Comparison of ENCODE assay signal across 9 mouse cellular contexts in genomic region chr17:44672806-44673205, GRCm38 (mm10).
DNase-seq lines count a peak whose midpoint lies in the region; ATAC-seq lines count a peak whose summit lies in the region.
"Had no signal": no experiment of that assay in that cellular context is flagged by ENCODE, and none has a peak within 500 bp of the region (broad histone marks: within the 10 kb centered on the region; RNA-seq: fewer than 3 reads in every experiment).

No protein-coding gene starts in this region.

- no peak overlapping the region for H3K4me3 ChIP-seq in heart, embryonic 12.5 days
- no peak overlapping the region for H3K4me3 ChIP-seq in heart, embryonic 10.5 days
- H3K4me3 ChIP-seq: hindbrain, embryonic 15.5 days had no signal

- H3K4me1 ChIP-seq in heart, embryonic 12.5 days (replicated peaks): peaks cover 21% of the 10 kb centered on the region
- H3K4me1 ChIP-seq in heart, embryonic 10.5 days: peaks cover 6% of the 10 kb centered on the region; the same call in 1 of the 2 replicates

- H3K4me2 ChIP-seq in heart, embryonic 12.5 days: peak overlapping the region; percentile 33
- H3K4me2 ChIP-seq: hindbrain, embryonic 15.5 days had no signal

- H3K27me3 ChIP-seq in heart, embryonic 12.5 days (replicated peaks): no peaks in the 10 kb centered on the region; the same call in 1 of the 2 replicates
- H3K27me3 ChIP-seq in heart, embryonic 10.5 days (ENCODE audit: insufficient read depth, poor library complexity, severe bottlenecking): no peaks in the 10 kb centered on the region
- H3K27me3 ChIP-seq: hindbrain, embryonic 15.5 days had no signal

- no peak overlapping the region for H3K9ac ChIP-seq in heart, embryonic 12.5 days
- H3K9ac ChIP-seq: hindbrain, embryonic 15.5 days had no signal

- WGBS in heart, embryonic 12.5 days: 56% methylated on average over 7 of the region's 7 CpGs
- WGBS in heart, embryonic 10.5 days: 59% methylated on average over 7 of the region's 7 CpGs

- H3K36me3 ChIP-seq in heart, embryonic 12.5 days: no peaks in the 10 kb centered on the region
- H3K36me3 ChIP-seq in heart, embryonic 10.5 days: no peaks in the 10 kb centered on the region
- H3K36me3 ChIP-seq: hindbrain, embryonic 15.5 days had no signal

- no peak for ATAC-seq in heart, embryonic 12.5 days (ENCODE audit: insufficient number of reproducible peaks, low FRiP score)
- ATAC-seq in common myeloid progenitor, adult 5-6 weeks (replicated peaks; ENCODE audit: low read depth, poor library complexity, severe bottlenecking): peak; percentile 57

- H3K9me3 ChIP-seq in heart, embryonic 12.5 days (replicated peaks): no peaks in the 10 kb centered on the region
- no peaks in the 10 kb centered on the region for H3K9me3 ChIP-seq in heart, embryonic 10.5 days
- H3K9me3 ChIP-seq: hindbrain, embryonic 15.5 days had no signal

- no peak for DNase-seq in heart, embryonic 10.5 days (ENCODE audit: low spot score)
- DNase-seq in CD4-positive, CD25-positive, alpha-beta regulatory T cell, adult 2 months (ENCODE audit: low read depth, low spot score): peak; percentile 73
- peak; percentile 23 for DNase-seq in retina, embryonic 14.5 days (ENCODE audit: low spot score)
- no peak for DNase-seq in adrenal gland, adult 8-10 months
- DNase-seq in right cerebral cortex, adult 18-20 months: no peak
- DNase-seq in gastrocnemius, postnatal 36 days: no peak

- H3K27ac ChIP-seq in heart, embryonic 12.5 days (ENCODE audit: poor library complexity, severe bottlenecking): 0 out of 2 replicates have a peak overlapping the region, but pooled peaks have one; percentile 8
- no peak overlapping the region for H3K27ac ChIP-seq in heart, embryonic 10.5 days
- H3K27ac ChIP-seq: hindbrain, embryonic 15.5 days had no signal

- intact Hi-C loops in gastrocnemius, postnatal 36 days (cut with DNase I): no loop called here

Comparison
In these comparisons a context has a peak if more than half of its experiments do, and no peak if none do; other contexts are left out.
1. DNase-seq: peak in CD4-positive, CD25-positive, alpha-beta regulatory T cell, adult 2 months (single experiment) and retina, embryonic 14.5 days (single experiment); none in heart, embryonic 10.5 days (single experiment), adrenal gland, adult 8-10 months (single experiment), right cerebral cortex, adult 18-20 months (single experiment) and gastrocnemius, postnatal 36 days (0 of 2).